Mouse (Mus musculus): ENCODE data around the gene Apon. TPM values are rescaled to one million over a fixed set of nuclear protein-coding genes. Genes with fewer than 3 reads are reported as not detected.

Gene Apon
- polyA plus RNA-seq, 2 experiments: 0.30 to 0.72 TPM

- peaks cover 7% of the 10 kb centered on the region; the same call in 1 of the 2 replicates for H3K4me1 ChIP-seq (ENCODE audit: control insufficient read depth, insufficient read depth, low read length)
- no peak overlapping the region for H3K4me2 ChIP-seq (replicated peaks; ENCODE audit: low read depth, low read length, severe bottlenecking)
- no peak for TF ChIP-seq POLR2A (IDR thresholded peaks at IDR 0.05; ENCODE audit: borderline replicate concordance, extremely low read depth, insufficient read depth, insufficient read length)
- no peak overlapping the region for H3K4me3 ChIP-seq (replicated peaks; ENCODE audit: low read length)
- no peak overlapping the region for H3K27ac ChIP-seq (replicated peaks; ENCODE audit: low read depth, low read length)
- H3K9ac ChIP-seq (ENCODE audit: low read depth, low read length, severe bottlenecking): no peak overlapping the region
- H3K27me3 ChIP-seq (ENCODE audit: control insufficient read depth, insufficient read depth, low read length): no peaks in the 10 kb centered on the region
- DNase-seq (ENCODE audit: low spot score): peak; percentile 36
- peaks cover 8% of the 10 kb centered on the region for H3K36me3 ChIP-seq (ENCODE audit: control insufficient read depth, insufficient read depth, low read length)
- H3K9me3 ChIP-seq (ENCODE audit: control insufficient read depth, low read length): no peaks in the 10 kb centered on the region
- 0 out of 2 replicates have a peak, but pooled peaks have one; percentile 38 for ATAC-seq (ENCODE audit: low FRiP score, low read depth)
- WGBS: 60% methylated on average over 11 of the region's 11 CpGs
Measured at GRCm38 (mm10) chr10:128297622-128298021, 43.7 kb downstream of the Apon start.

- no peak for DNase-seq (ENCODE audit: low spot score)
Measured at GRCm38 (mm10) chr10:128298243-128298642, 44.3 kb downstream of the Apon start.

GRCm38 (mm10) chr10:128298702-128299171 lies 44.8 kb downstream of the Apon start, which contains the start of gene Il23a:
TSS of gene Il23a (minus strand) at chr10:128298752.
- H3K4me3 ChIP-seq (replicated peaks; ENCODE audit: low read length): no peak within 1 kb of the TSS
- 81% methylated on average over 11 of the region's 11 CpGs for WGBS
- no peaks in the 10 kb centered on the region for H3K9me3 ChIP-seq (ENCODE audit: control insufficient read depth, low read length)
- no peak for DNase-seq (ENCODE audit: low spot score)
- H3K27ac ChIP-seq (replicated peaks; ENCODE audit: low read depth, low read length): no peak within 1 kb of the TSS
- H3K4me1 ChIP-seq (ENCODE audit: control insufficient read depth, insufficient read depth, low read length): peaks cover 8% of the 10 kb centered on the region
- H3K27me3 ChIP-seq (ENCODE audit: control insufficient read depth, insufficient read depth, low read length): no peaks in the 10 kb centered on the region
- no peaks in the 10 kb centered on the region for H3K36me3 ChIP-seq (ENCODE audit: control insufficient read depth, insufficient read depth, low read length)
- TF ChIP-seq POLR2A (IDR thresholded peaks at IDR 0.05; ENCODE audit: borderline replicate concordance, extremely low read depth, insufficient read depth, insufficient read length): no peak
- H3K9ac ChIP-seq (ENCODE audit: low read depth, low read length, severe bottlenecking): no peak within 1 kb of the TSS
- no peak for ATAC-seq (ENCODE audit: low FRiP score, low read depth)
- no peak within 1 kb of the TSS for H3K4me2 ChIP-seq (replicated peaks; ENCODE audit: low read depth, low read length, severe bottlenecking)

More at GRCm38 (mm10) chr10:128298243-128298642, 44.3 kb downstream of the Apon start:
- ATAC-seq (ENCODE audit: low FRiP score, low read depth): no peak
- Histone ChIP-seq H3K9me3 (ENCODE audit: control insufficient read depth, low read length) (no peaks in the 10 kb centered on the region), H3K4me1 (ENCODE audit: control insufficient read depth, insufficient read depth, low read length) (peaks cover 7% of the 10 kb centered on the region; the same call in 1 of the 2 replicates), H3K9ac (ENCODE audit: low read depth, low read length, severe bottlenecking) (no peak overlapping the region), H3K27ac (replicated peaks; ENCODE audit: low read depth, low read length) (no peak overlapping the region), H3K27me3 (ENCODE audit: control insufficient read depth, insufficient read depth, low read length) (no peaks in the 10 kb centered on the region), H3K4me2 (replicated peaks; ENCODE audit: low read depth, low read length, severe bottlenecking) (no peak overlapping the region), H3K4me3 (replicated peaks; ENCODE audit: low read length) (no peak overlapping the region), H3K36me3 (ENCODE audit: control insufficient read depth, insufficient read depth, low read length) (peaks cover 4% of the 10 kb centered on the region; the same call in 1 of the 2 replicates)
- TF ChIP-seq POLR2A (IDR thresholded peaks at IDR 0.05; ENCODE audit: borderline replicate concordance, extremely low read depth, insufficient read depth, insufficient read length): no peak
- whole genome bisulfite sequencing: 73% methylated on average over 6 of the region's 6 CpGs

GRCm38 (mm10) chr10:128302357-128302756 lies 48.5 kb downstream of the Apon start:
- Histone ChIP-seq H3K9ac (ENCODE audit: low read depth, low read length, severe bottlenecking) (peak overlapping the region; percentile 87), H3K4me3 (replicated peaks; ENCODE audit: low read length) (peak overlapping the region; percentile 60), H3K36me3 (ENCODE audit: control insufficient read depth, insufficient read depth, low read length) (peaks cover 5% of the 10 kb centered on the region), H3K4me1 (ENCODE audit: control insufficient read depth, insufficient read depth, low read length) (peaks cover 14% of the 10 kb centered on the region), H3K27ac (replicated peaks; ENCODE audit: low read depth, low read length) (peak overlapping the region; percentile 97), H3K27me3 (ENCODE audit: control insufficient read depth, insufficient read depth, low read length) (no peaks in the 10 kb centered on the region), H3K9me3 (ENCODE audit: control insufficient read depth, low read length) (no peaks in the 10 kb centered on the region), H3K4me2 (replicated peaks; ENCODE audit: low read depth, low read length, severe bottlenecking) (peak overlapping the region; percentile 79)
- no peak for ATAC-seq (ENCODE audit: low FRiP score, low read depth)
- WGBS: 28% methylated on average over 3 of the region's 3 CpGs
- DNase-seq (ENCODE audit: low spot score): no peak
- TF ChIP-seq POLR2A (IDR thresholded peaks at IDR 0.05; ENCODE audit: borderline replicate concordance, extremely low read depth, insufficient read depth, insufficient read length): no peak

- no peak for TF ChIP-seq POLR2A (IDR thresholded peaks at IDR 0.05; ENCODE audit: borderline replicate concordance, extremely low read depth, insufficient read depth, insufficient read length)
- Histone ChIP-seq H3K4me2 (replicated peaks; ENCODE audit: low read depth, low read length, severe bottlenecking) (peak overlapping the region; percentile 79), H3K4me1 (ENCODE audit: control insufficient read depth, insufficient read depth, low read length) (peaks cover 12% of the 10 kb centered on the region), H3K27me3 (ENCODE audit: control insufficient read depth, insufficient read depth, low read length) (no peaks in the 10 kb centered on the region), H3K36me3 (ENCODE audit: control insufficient read depth, insufficient read depth, low read length) (peaks cover 5% of the 10 kb centered on the region), H3K4me3 (replicated peaks; ENCODE audit: low read length) (peak overlapping the region; percentile 60), H3K9ac (ENCODE audit: low read depth, low read length, severe bottlenecking) (peak overlapping the region; percentile 87), H3K9me3 (ENCODE audit: control insufficient read depth, low read length) (no peaks in the 10 kb centered on the region), H3K27ac (replicated peaks; ENCODE audit: low read depth, low read length) (peak overlapping the region; percentile 97)
- WGBS: under 1% methylated on average over 9 of the region's 9 CpGs
- no peak for ATAC-seq (ENCODE audit: low FRiP score, low read depth)
- no peak for DNase-seq (ENCODE audit: low spot score)
Measured at GRCm38 (mm10) chr10:128302785-128303125, 48.9 kb downstream of the Apon start.
